Mouse (Mus musculus): Measurements from ENCODE around the gene Asprv1. TPM values are rescaled to one million over a fixed set of nuclear protein-coding genes. Genes with fewer than 3 reads are reported as not detected.

Gene Asprv1
- polyA plus RNA-seq, 1 experiment from 2014 or later: 0.88 TPM

DNA sequence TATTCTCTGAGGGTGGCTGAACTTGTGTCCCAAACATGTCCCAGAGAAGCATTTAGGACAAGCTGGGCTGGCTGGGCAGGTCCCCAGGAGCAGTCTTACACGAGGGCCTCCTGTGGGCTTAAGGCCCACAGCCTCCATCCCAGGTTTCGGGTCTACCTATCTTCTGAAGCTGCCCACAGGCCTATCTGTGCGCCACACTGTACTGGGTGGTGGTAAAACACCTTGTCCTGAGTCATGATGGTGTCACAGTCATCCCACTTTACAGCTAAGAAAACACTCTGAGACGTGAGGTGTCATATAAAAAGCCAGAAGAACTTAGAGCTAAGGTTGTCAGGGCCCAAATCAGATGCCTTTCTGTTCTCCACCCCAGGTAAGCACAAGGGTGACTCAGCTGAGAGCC, 21.7 kb upstream of the Asprv1 start:
- 82% methylated on average over 4 of the region's 4 CpGs for WGBS
- H3K36me3 ChIP-seq (ENCODE audit: control insufficient read depth, insufficient read depth, low read length): no peaks in the 10 kb centered on the region
- H3K4me1 ChIP-seq (replicated peaks; ENCODE audit: control insufficient read depth, insufficient read depth, low read length): no peaks in the 10 kb centered on the region
- no peaks in the 10 kb centered on the region for H3K9me3 ChIP-seq (ENCODE audit: control insufficient read depth, low read length)
- DNase-seq (ENCODE audit: low spot score): no peak
- H3K27me3 ChIP-seq (ENCODE audit: control insufficient read depth, insufficient read depth, low read length): no peaks in the 10 kb centered on the region
- no peak for ATAC-seq (ENCODE audit: low FRiP score)
- H3K4me3 ChIP-seq (ENCODE audit: low read depth, low read length): no peak overlapping the region
- H3K4me2 ChIP-seq (replicated peaks; ENCODE audit: low read depth, low read length): no peak overlapping the region
- H3K9ac ChIP-seq (ENCODE audit: low read depth, low read length): no peak overlapping the region
- no peak overlapping the region for H3K27ac ChIP-seq (ENCODE audit: low read depth, low read length)

DNA sequence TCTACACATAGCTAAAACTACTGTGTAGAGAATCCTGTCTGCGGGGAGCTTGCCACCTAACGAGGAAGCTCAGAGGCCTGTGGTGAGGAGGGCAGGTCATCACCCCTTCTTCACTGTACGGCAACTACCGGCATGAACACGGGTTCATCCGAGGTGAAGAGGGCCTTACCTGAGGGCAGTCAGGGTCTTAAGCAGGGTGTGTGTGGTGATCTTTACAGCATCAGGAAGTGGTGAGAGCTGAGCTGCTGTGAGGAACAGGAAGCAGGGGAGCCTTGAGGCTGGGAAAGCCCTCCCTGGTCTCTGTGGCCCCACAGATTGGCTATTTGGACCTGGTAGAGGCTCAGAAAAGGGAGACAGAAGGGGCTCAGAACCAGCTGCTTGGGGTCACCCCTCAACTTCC, 20.5 kb upstream of the Asprv1 start:
- no peaks in the 10 kb centered on the region for H3K9me3 ChIP-seq (ENCODE audit: control insufficient read depth, low read length)
- H3K27ac ChIP-seq (ENCODE audit: low read depth, low read length): no peak overlapping the region
- no peaks in the 10 kb centered on the region for H3K27me3 ChIP-seq (ENCODE audit: control insufficient read depth, insufficient read depth, low read length)
- ATAC-seq (ENCODE audit: low FRiP score) (no peak), DNase-seq (ENCODE audit: low spot score) (no peak)
- H3K4me2 ChIP-seq (replicated peaks; ENCODE audit: low read depth, low read length): no peak overlapping the region
- H3K9ac ChIP-seq (ENCODE audit: low read depth, low read length): no peak overlapping the region
- no peaks in the 10 kb centered on the region for H3K36me3 ChIP-seq (ENCODE audit: control insufficient read depth, insufficient read depth, low read length)
- 86% methylated on average over 6 of the region's 6 CpGs for WGBS
- no peak overlapping the region for H3K4me3 ChIP-seq (ENCODE audit: low read depth, low read length)
- H3K4me1 ChIP-seq (replicated peaks; ENCODE audit: control insufficient read depth, insufficient read depth, low read length): no peaks in the 10 kb centered on the region

DNA sequence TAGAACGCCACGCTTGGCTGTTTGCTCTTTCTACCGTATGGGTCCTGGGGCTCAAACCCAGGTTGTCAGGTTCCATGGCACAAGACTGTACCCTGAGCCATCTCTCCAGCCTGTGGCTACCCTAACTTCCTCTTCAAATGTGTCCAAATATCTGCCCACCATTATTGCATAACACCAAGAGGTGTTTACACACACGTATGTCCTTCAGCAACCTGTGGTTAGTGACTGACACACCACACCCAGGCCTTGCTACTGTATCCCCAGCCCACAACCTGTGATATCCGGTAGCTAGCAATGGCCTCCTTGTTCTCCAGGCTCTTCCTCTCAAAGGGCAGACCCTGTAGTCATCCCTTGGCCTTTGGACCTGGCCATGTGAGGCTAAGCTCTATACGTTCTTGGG, 18.7 kb upstream of the Asprv1 start:
- DNase-seq (ENCODE audit: low spot score): no peak
- Histone ChIP-seq H3K4me1 (replicated peaks; ENCODE audit: control insufficient read depth, insufficient read depth, low read length) (no peaks in the 10 kb centered on the region), H3K4me3 (ENCODE audit: low read depth, low read length) (no peak overlapping the region), H3K36me3 (ENCODE audit: control insufficient read depth, insufficient read depth, low read length) (no peaks in the 10 kb centered on the region), H3K27me3 (ENCODE audit: control insufficient read depth, insufficient read depth, low read length) (no peaks in the 10 kb centered on the region), H3K9me3 (ENCODE audit: control insufficient read depth, low read length) (no peaks in the 10 kb centered on the region), H3K4me2 (replicated peaks; ENCODE audit: low read depth, low read length) (no peak overlapping the region), H3K9ac (ENCODE audit: low read depth, low read length) (no peak overlapping the region), H3K27ac (ENCODE audit: low read depth, low read length) (no peak overlapping the region)
- no peak for ATAC-seq (ENCODE audit: low FRiP score)
- WGBS: 90% methylated on average over 6 of the region's 6 CpGs

DNA sequence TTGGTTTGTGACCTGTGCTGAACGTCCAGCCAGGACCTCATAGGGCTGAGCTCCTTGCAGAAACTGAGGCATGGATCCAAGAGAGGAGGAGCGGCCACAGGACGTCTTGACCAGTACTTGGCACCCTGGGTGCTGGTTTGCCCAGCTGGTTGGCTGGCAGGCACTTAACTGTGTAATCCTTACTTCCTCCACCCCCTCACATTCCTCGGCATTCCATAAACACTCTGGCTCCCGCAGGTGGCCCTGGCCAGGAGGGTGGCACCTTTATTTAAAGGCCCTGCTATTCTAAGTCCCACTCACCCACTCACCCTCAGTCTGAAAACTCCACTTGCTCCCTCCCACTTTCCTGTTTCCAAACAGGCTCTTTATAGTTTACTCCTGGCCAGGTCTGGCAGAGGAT, 17.2 kb upstream of the Asprv1 start:
- Histone ChIP-seq H3K27ac (ENCODE audit: low read depth, low read length) (no peak overlapping the region), H3K27me3 (ENCODE audit: control insufficient read depth, insufficient read depth, low read length) (no peaks in the 10 kb centered on the region), H3K4me3 (ENCODE audit: low read depth, low read length) (no peak overlapping the region), H3K4me1 (replicated peaks; ENCODE audit: control insufficient read depth, insufficient read depth, low read length) (no peaks in the 10 kb centered on the region), H3K36me3 (ENCODE audit: control insufficient read depth, insufficient read depth, low read length) (no peaks in the 10 kb centered on the region), H3K9ac (ENCODE audit: low read depth, low read length) (no peak overlapping the region), H3K4me2 (replicated peaks; ENCODE audit: low read depth, low read length) (no peak overlapping the region), H3K9me3 (ENCODE audit: control insufficient read depth, low read length) (no peaks in the 10 kb centered on the region)
- WGBS: 58% methylated on average over 5 of the region's 5 CpGs
- ATAC-seq (ENCODE audit: low FRiP score): no peak
- DNase-seq (ENCODE audit: low spot score): no peak

DNA sequence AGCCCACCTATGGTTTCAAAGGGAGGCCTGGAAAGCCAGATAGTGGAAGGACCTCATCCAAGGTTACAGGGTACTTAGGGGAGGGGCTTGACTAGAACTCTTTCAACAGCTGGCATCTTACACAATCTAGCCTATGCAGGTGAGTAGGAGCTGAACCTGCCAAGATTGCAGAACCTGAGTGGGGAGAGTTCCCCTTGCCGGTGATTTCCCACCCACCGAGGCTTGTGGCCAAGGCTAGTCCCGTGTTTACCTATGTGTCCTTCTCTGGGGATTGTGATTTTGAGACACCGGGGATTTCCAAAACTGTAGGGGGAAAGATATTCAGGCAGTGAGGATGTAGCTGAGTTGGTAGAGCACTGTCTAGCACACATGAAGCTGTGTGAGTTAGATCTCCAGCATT, 12.7 kb upstream of the Asprv1 start:
- Histone ChIP-seq H3K27me3 (ENCODE audit: control insufficient read depth, insufficient read depth, low read length) (no peaks in the 10 kb centered on the region), H3K9ac (ENCODE audit: low read depth, low read length) (no peak overlapping the region), H3K4me2 (replicated peaks; ENCODE audit: low read depth, low read length) (no peak overlapping the region), H3K27ac (ENCODE audit: low read depth, low read length) (no peak overlapping the region), H3K4me3 (ENCODE audit: low read depth, low read length) (no peak overlapping the region), H3K36me3 (ENCODE audit: control insufficient read depth, insufficient read depth, low read length) (no peaks in the 10 kb centered on the region), H3K4me1 (replicated peaks; ENCODE audit: control insufficient read depth, insufficient read depth, low read length) (no peaks in the 10 kb centered on the region), H3K9me3 (ENCODE audit: control insufficient read depth, low read length) (no peaks in the 10 kb centered on the region)
- 85% methylated on average over 4 of the region's 4 CpGs for WGBS
- ATAC-seq (ENCODE audit: low FRiP score) (no peak), DNase-seq (ENCODE audit: low spot score) (no peak)

DNA sequence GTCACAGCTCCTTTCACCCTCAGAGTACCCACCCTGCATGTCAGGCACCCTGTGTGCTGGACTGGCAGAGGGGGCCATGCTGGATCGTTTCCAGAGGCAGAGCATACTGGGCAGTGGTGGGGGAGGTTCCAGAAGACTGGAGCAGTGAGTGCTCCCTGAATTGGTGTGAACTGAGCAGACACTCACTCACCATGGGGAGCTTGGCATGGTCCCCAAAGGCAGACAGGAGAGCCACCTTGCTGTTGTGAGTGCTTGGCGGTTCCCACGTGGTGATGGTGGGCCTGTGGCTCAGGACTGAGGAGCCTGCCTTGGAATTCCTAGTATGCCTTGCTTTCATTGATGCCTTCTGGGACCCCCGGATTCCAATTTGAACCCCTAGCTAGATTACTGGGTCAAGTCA, 4.8 kb upstream of the Asprv1 start:
- Histone ChIP-seq H3K4me2 (replicated peaks; ENCODE audit: low read depth, low read length) (no peak overlapping the region), H3K4me3 (ENCODE audit: low read depth, low read length) (no peak overlapping the region), H3K36me3 (ENCODE audit: control insufficient read depth, insufficient read depth, low read length) (no peaks in the 10 kb centered on the region), H3K27me3 (ENCODE audit: control insufficient read depth, insufficient read depth, low read length) (no peaks in the 10 kb centered on the region), H3K4me1 (replicated peaks; ENCODE audit: control insufficient read depth, insufficient read depth, low read length) (no peaks in the 10 kb centered on the region), H3K9me3 (ENCODE audit: control insufficient read depth, low read length) (no peaks in the 10 kb centered on the region), H3K9ac (ENCODE audit: low read depth, low read length) (no peak overlapping the region), H3K27ac (ENCODE audit: low read depth, low read length) (no peak overlapping the region)
- 83% methylated on average over 4 of the region's 4 CpGs for WGBS
- ATAC-seq (ENCODE audit: low FRiP score) (no peak), DNase-seq (ENCODE audit: low spot score) (no peak)

DNA sequence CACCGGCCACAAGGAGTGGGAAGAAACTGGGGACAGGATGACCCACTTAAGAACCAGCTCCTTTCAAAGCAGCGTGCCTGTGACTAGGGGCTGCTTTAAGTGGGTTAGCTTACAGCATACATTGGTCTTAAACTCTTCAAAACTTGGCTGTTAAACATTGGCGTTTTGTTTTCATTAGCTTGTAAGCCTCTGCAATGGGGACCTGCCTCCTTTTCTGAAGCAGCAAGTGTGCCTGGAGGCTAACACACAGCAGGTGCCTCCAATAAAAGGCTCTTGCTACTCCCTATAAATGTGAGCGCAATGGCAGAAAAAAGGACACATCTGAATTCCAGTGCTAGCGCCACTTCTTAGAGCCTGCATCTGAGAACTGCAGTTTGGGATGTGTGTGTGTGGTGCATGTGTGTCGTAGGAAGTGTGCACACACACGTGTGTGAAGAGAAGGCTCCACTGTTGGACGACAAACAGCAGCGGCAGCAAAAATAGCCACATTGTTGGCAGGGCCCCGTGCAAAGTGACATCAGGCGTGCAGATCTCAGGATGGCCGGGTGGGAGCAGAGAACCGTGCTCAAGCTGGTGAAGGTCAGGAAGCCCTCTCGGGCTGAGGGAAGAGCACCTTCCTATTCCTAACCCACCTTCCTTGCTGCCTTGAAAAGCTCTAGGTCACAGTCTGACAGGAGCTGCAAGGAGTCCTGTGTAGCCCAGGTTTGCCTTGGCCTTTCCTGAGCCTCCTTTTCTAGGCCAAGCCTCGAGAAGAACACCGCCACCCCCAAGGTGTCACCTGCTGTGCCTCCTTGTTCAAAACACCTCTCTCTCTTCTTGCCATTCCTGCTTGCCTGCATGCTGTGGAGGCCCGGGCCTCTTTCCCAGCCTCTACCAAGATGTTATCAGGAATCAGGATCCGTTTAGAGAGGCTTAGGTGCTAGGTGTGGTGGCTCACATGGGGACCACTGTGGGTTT, 3.6 kb upstream of the Asprv1 start:
- no peak overlapping the region for H3K4me2 ChIP-seq (replicated peaks; ENCODE audit: low read depth, low read length)
- H3K9ac ChIP-seq (ENCODE audit: low read depth, low read length): no peak overlapping the region
- H3K4me3 ChIP-seq (ENCODE audit: low read depth, low read length): no peak overlapping the region
- no peaks in the 10 kb centered on the region for H3K27me3 ChIP-seq (ENCODE audit: control insufficient read depth, insufficient read depth, low read length)
- H3K27ac ChIP-seq (ENCODE audit: low read depth, low read length): no peak overlapping the region
- ATAC-seq (ENCODE audit: low FRiP score) (no peak), DNase-seq (ENCODE audit: low spot score) (no peak)
- 70% methylated on average over 18 of the region's 18 CpGs for WGBS
- no peaks in the 10 kb centered on the region for H3K9me3 ChIP-seq (ENCODE audit: control insufficient read depth, low read length)
- H3K36me3 ChIP-seq (ENCODE audit: control insufficient read depth, insufficient read depth, low read length): no peaks in the 10 kb centered on the region
- no peaks in the 10 kb centered on the region for H3K4me1 ChIP-seq (replicated peaks; ENCODE audit: control insufficient read depth, insufficient read depth, low read length)

DNA sequence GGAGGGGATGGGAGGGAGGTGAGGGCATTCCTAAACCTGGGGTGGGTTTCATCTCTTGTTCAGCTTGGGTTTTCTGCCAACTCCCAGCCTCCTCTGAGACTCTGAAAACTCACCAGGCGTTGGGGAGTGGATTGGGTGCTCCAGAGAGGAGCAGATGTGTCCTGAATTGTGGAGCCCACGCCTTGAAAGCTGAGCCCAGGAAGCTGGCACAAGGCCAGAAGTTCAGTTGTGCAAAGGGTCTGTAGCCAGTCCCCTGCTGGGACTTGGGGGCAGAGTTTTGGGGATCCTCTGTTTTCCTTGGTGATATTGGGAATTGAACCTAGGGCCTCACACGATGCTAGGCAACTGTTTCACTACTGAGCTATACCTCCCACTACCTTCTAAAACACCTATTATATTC, 2.2 kb downstream of the Asprv1 start:
- no peaks in the 10 kb centered on the region for H3K9me3 ChIP-seq (ENCODE audit: control insufficient read depth, low read length)
- DNase-seq (ENCODE audit: low spot score) (no peak), ATAC-seq (ENCODE audit: low FRiP score) (no peak)
- no peak overlapping the region for H3K4me3 ChIP-seq (ENCODE audit: low read depth, low read length)
- no peaks in the 10 kb centered on the region for H3K36me3 ChIP-seq (ENCODE audit: control insufficient read depth, insufficient read depth, low read length)
- H3K4me1 ChIP-seq (replicated peaks; ENCODE audit: control insufficient read depth, insufficient read depth, low read length): no peaks in the 10 kb centered on the region
- H3K27me3 ChIP-seq (ENCODE audit: control insufficient read depth, insufficient read depth, low read length): no peaks in the 10 kb centered on the region
- 76% methylated on average over 3 of the region's 3 CpGs for WGBS
- no peak overlapping the region for H3K27ac ChIP-seq (ENCODE audit: low read depth, low read length)
- no peak overlapping the region for H3K9ac ChIP-seq (ENCODE audit: low read depth, low read length)
- no peak overlapping the region for H3K4me2 ChIP-seq (replicated peaks; ENCODE audit: low read depth, low read length)

DNA sequence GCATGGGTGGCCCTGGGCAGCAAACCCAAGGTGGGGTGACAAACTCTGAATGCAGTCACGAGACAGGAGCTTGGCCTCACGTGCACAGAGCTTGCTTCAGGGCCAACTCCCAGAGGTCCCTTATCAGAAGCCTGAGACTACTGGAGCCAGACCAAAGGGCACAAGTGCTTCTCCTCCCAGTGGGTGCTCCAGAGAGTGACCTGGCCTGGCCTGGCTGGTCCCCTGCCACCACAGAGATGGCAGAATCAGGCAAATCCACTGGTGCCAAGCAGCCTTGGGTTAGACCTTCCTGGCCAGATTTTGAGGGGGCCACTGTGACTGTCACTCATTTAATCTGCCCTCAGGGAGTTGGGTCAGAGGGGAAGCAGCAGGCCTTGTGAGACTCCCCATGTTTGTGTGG, 8.5 kb downstream of the Asprv1 start:
- no peak for DNase-seq (ENCODE audit: low spot score)
- WGBS: 74% methylated on average over 2 of the region's 2 CpGs
- H3K4me3 ChIP-seq (ENCODE audit: low read depth, low read length): no peak overlapping the region
- no peak overlapping the region for H3K9ac ChIP-seq (ENCODE audit: low read depth, low read length)
- no peaks in the 10 kb centered on the region for H3K27me3 ChIP-seq (ENCODE audit: control insufficient read depth, insufficient read depth, low read length)
- no peak overlapping the region for H3K4me2 ChIP-seq (replicated peaks; ENCODE audit: low read depth, low read length)
- no peaks in the 10 kb centered on the region for H3K9me3 ChIP-seq (ENCODE audit: control insufficient read depth, low read length)
- no peaks in the 10 kb centered on the region for H3K4me1 ChIP-seq (replicated peaks; ENCODE audit: control insufficient read depth, insufficient read depth, low read length)
- no peaks in the 10 kb centered on the region for H3K36me3 ChIP-seq (ENCODE audit: control insufficient read depth, insufficient read depth, low read length)
- no peak for ATAC-seq (ENCODE audit: low FRiP score)
- H3K27ac ChIP-seq (ENCODE audit: low read depth, low read length): no peak overlapping the region
